Mouse (Mus musculus) stomach, embryonic 16.5 days (tissue): ENCODE data around the gene Nsun4. TPM values are rescaled to one million over a fixed set of nuclear protein-coding genes. Genes with fewer than 3 reads are reported as not detected.

Experiments
- ATAC-seq: fragments of 200-750 bp; cut with Nextera tagmentation; 2 replicates; pipeline ENCODE4 v1.8.0; 2017; ENCODE audit warnings: moderate number of reproducible peaks, moderate TSS enrichment; ENCODE audit not compliant: insufficient read depth, low FRiP score
- H3K27ac ChIP-seq: fragments of 300-500 bp; sonication (generic); 2 replicates; pipeline ENCODE4 v1.5.1; 2014; ENCODE audit warnings: low read length
- H3K27me3 ChIP-seq: fragments of 300-500 bp; sonication (generic); 2 replicates; pipeline ENCODE4 v1.6.1; 2014; ENCODE audit warnings: low read length, control low read depth, mixed read lengths; ENCODE audit not compliant: control insufficient read depth, insufficient read depth
- H3K36me3 ChIP-seq: fragments of 300-500 bp; sonication (generic); 2 replicates; pipeline ENCODE4 v1.6.1; 2014; ENCODE audit warnings: low read length; ENCODE audit not compliant: control insufficient read depth, insufficient read depth
- H3K4me1 ChIP-seq: fragments of 300-500 bp; sonication (generic); 2 replicates; pipeline ENCODE4 v1.6.1; 2014; ENCODE audit warnings: low read length, control low read depth, mixed read lengths; ENCODE audit not compliant: control insufficient read depth, insufficient read depth
- H3K4me2 ChIP-seq: fragments of 300-500 bp; sonication (generic); 2 replicates; pipeline ENCODE4 v1.6.1; 2014; ENCODE audit warnings: low read depth, low read length, mixed read lengths
- H3K4me3 ChIP-seq: fragments of 300-500 bp; sonication (generic); replicated peaks from 2 replicates; pipeline ENCODE4 v1.5.1; 2014; ENCODE audit warnings: mild to moderate bottlenecking, low read length
- H3K9ac ChIP-seq: fragments of 300-500 bp; sonication (generic); 2 replicates; pipeline ENCODE4 v1.6.1; 2014; ENCODE audit warnings: low read length
- H3K9me3 ChIP-seq: fragments of 300-500 bp; sonication (generic); replicated peaks from 2 replicates; pipeline ENCODE4 v1.6.1; 2016; ENCODE audit warnings: low read length, control low read depth; ENCODE audit not compliant: control insufficient read depth
- WGBS: fragments of 180-500 bp; shearing (Covaris S2); extraction: QIAGEN DNeasy Blood & Tissue Kit; methylation state at CpG from one replicate; pipeline ENCODE4 v1.1.7; 2014; 5-methylcytosine and 5-hydroxymethylcytosine counted together
- polyA plus RNA-seq: library from polyadenylated mRNA; unstranded; fragments of >200 nt; fragmentation: Nextera tagmentation; extraction: Ambion mirVana; gene quantifications from 2 replicates; pipeline ENCODE4 v1.2.1, GENCODE M21; 2015

Gene Nsun4
- polyA plus RNA-seq, 1 experiment from 2014 or later = 18.5 TPM

DNA sequence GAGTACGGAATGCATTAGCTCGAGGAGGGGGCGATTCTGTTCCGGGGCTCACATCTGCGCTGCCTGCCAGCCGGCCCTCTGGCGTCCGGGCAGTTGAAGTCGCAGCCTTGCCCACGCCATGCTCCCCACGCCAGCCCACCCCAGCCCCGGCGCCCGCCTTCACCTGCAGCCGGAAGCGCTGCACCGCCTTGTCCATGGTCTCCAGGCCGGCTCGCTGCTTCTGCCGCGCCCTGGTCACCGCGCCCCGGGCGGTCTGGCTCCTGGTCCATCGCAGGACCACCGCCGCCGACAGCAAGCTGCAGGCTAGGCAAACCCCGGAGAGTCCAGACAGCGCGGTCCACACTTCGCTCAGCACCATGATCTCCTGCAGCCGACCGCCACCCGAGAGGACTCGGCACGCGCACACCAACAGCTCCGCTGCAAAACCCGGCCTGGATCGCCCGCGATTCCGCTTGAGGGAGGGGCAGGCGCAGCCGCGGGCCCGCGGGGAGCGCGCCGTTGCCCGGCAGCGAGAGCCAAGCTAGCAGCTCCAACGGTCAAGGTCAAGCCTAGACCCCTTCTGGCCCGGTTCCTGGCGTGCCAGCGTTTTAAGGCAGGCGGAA lies 36.3 kb downstream of the Nsun4 start:
- H3K4me3 ChIP-seq = peak overlapping the region; percentile 70
- H3K36me3 ChIP-seq = no peaks in the 10 kb centered on the region
- peaks cover 30% of the 10 kb centered on the region for H3K27me3 ChIP-seq
- under 1% methylated on average over 60 of the region's 60 CpGs for WGBS
- H3K4me2 ChIP-seq = peak overlapping the region; percentile 97
- peak; percentile 78 for ATAC-seq
- no peaks in the 10 kb centered on the region for H3K9me3 ChIP-seq
- H3K4me1 ChIP-seq = 0 out of 2 replicates have a peak, but pooled peaks cover 2% of the 10 kb centered on the region
- peak overlapping the region; percentile 49; the same call in 1 of the 2 replicates for H3K27ac ChIP-seq
- peak overlapping the region; percentile 77 for H3K9ac ChIP-seq

GRCm38 (mm10) chr4:116016862-116017299 lies 36.8 kb downstream of the Nsun4 start:
- Histone ChIP-seq H3K4me3 (peak overlapping the region; percentile 70), H3K9ac (peak overlapping the region; percentile 77), H3K27ac (no peak overlapping the region), H3K36me3 (no peaks in the 10 kb centered on the region), H3K4me1 (0 out of 2 replicates have a peak, but pooled peaks cover 2% of the 10 kb centered on the region), H3K27me3 (peaks cover 28% of the 10 kb centered on the region), H3K4me2 (peak overlapping the region; percentile 97), H3K9me3 (no peaks in the 10 kb centered on the region)
- no peak for ATAC-seq
- WGBS = 9% methylated on average over 16 of the region's 16 CpGs

GRCm38 (mm10) chr4:116016396-116016795 lies 37.3 kb downstream of the Nsun4 start:
- peak overlapping the region; percentile 97 for H3K4me2 ChIP-seq
- H3K9me3 ChIP-seq = no peaks in the 10 kb centered on the region
- H3K9ac ChIP-seq = no peak overlapping the region
- H3K4me1 ChIP-seq = 0 out of 2 replicates have a peak, but pooled peaks cover 2% of the 10 kb centered on the region
- peak overlapping the region; percentile 70 for H3K4me3 ChIP-seq
- WGBS = 53% methylated on average over 3 of the region's 3 CpGs
- peaks cover 28% of the 10 kb centered on the region for H3K27me3 ChIP-seq
- ATAC-seq = no peak
- no peaks in the 10 kb centered on the region for H3K36me3 ChIP-seq
- no peak overlapping the region for H3K27ac ChIP-seq

DNA sequence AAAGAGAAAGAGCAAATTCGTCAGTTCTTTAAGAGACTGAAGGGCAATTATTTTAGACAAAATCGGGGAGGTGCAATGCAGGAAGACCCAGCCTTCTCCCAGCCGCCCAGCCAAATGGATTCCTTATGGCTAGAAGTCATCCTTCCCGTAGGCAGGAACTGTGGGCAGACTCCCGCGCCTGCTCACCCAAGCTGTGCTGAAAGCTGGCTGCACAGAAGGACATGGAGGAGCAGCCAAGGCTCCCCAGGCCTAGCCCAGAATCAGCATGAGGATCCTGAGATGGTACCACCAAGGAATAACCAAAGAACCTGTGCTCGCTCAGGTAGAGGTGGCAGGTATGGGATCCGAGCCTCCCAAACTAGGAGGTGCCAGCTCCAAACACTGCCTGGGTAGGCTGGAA lies 37.7 kb downstream of the Nsun4 start:
- Histone ChIP-seq H3K27me3 (peaks cover 28% of the 10 kb centered on the region), H3K4me2 (no peak overlapping the region), H3K4me3 (no peak overlapping the region), H3K36me3 (no peaks in the 10 kb centered on the region), H3K4me1 (0 out of 2 replicates have a peak, but pooled peaks cover 2% of the 10 kb centered on the region), H3K27ac (no peak overlapping the region), H3K9me3 (no peaks in the 10 kb centered on the region), H3K9ac (no peak overlapping the region)
- 69% methylated on average over 8 of the region's 8 CpGs for WGBS
- no peak for ATAC-seq

DNA sequence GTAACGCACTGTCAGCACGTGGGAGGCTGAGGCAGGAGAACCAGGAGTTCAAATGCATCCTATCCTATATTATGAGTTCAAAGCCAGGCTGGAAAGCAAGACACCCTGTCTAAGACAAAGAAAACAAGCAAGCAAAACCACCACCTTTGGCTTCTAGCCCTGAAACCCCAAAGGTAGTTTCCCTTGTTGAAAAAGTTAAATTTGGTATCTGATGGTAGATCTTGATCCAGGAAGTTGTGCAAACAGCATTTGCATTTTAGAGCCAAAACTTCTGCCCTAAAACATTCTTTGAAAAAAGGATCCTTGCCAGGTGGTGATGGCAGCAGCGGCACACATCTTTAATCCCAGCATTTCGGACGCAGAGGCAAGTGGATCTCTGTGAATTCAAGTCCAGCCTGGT lies 38.2 kb downstream of the Nsun4 start:
- Histone ChIP-seq H3K27me3 (peaks cover 28% of the 10 kb centered on the region), H3K4me3 (no peak overlapping the region), H3K4me1 (0 out of 2 replicates have a peak, but pooled peaks cover 2% of the 10 kb centered on the region), H3K9ac (no peak overlapping the region), H3K4me2 (no peak overlapping the region), H3K27ac (no peak overlapping the region), H3K36me3 (no peaks in the 10 kb centered on the region), H3K9me3 (no peaks in the 10 kb centered on the region)
- no peak for ATAC-seq
- WGBS = 79% methylated on average over 5 of the region's 5 CpGs

DNA sequence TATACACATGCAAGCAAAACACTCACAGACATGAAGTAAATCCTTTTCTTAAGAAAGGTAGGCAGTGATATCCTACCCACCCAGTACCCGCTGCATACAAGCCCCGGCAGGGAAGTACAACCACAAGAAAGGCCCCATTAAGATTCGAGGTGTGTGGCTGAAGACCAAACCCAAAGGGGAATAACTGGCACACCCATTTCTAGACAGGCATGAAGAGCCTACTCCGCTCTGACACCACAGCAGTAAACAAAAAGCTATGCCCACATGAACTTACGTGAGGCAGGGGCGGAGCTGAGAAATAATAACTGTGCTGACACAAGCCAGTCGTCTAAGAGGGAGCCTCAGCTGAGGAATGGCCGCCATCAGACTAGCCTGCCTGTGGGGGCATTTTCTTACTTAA lies 43.5 kb downstream of the Nsun4 start:
- Histone ChIP-seq H3K9me3 (no peaks in the 10 kb centered on the region), H3K4me2 (no peak overlapping the region), H3K4me3 (no peak overlapping the region), H3K36me3 (no peaks in the 10 kb centered on the region), H3K27me3 (peaks cover 5% of the 10 kb centered on the region; the same call in 1 of the 2 replicates), H3K9ac (no peak overlapping the region), H3K27ac (no peak overlapping the region), H3K4me1 (no peaks in the 10 kb centered on the region)
- no peak for ATAC-seq
- WGBS = 68% methylated on average over 8 of the region's 8 CpGs

DNA sequence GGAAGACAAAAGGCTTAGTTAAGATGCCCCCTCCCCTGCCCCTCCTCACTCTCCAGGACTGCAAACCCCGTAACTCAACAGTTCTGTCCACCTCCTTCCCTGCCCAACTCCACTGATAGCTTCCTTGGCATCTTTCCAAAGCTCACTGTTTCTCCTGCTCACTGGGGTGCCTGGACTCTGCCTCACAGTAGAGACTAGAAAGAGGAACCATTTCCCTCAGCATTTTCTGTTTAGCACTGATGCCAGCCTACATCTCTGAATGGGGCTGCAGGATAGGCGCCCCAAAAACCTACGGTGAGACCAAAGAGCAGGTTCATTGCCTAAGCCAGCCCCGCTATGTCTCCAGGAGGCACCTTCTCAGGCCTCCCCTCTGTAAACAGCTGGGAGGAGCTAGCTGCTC lies 52.5 kb downstream of the Nsun4 start:
- no peak overlapping the region for H3K9ac ChIP-seq
- no peaks in the 10 kb centered on the region for H3K9me3 ChIP-seq
- H3K4me3 ChIP-seq = no peak overlapping the region
- ATAC-seq = no peak
- no peak overlapping the region for H3K4me2 ChIP-seq
- WGBS = 67% methylated on average over 4 of the region's 4 CpGs
- H3K36me3 ChIP-seq = no peaks in the 10 kb centered on the region
- H3K4me1 ChIP-seq = no peaks in the 10 kb centered on the region
- no peaks in the 10 kb centered on the region for H3K27me3 ChIP-seq
- no peak overlapping the region for H3K27ac ChIP-seq

DNA sequence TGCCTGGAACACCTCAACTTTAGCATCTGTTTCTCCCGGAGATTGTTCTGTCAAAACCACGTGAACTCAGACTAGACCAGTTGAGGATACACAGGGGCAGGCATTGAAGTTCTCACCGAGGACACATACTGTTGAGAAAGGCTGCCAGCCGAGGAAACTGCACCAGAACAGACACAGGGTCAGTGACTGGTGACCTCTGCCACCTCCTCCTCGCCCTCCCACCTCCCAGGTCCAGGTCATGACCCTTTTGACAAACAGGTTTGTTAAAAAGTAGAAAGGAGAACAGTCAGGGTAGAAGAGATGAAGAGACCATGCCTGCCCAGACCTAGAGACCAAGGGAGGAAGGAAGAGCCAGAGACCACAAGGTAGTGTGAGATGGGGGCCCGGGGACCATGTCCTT lies 53.0 kb downstream of the Nsun4 start:
- H3K27me3 ChIP-seq = no peaks in the 10 kb centered on the region
- no peak overlapping the region for H3K27ac ChIP-seq
- H3K4me1 ChIP-seq = no peaks in the 10 kb centered on the region
- no peaks in the 10 kb centered on the region for H3K36me3 ChIP-seq
- ATAC-seq = no peak
- no peak overlapping the region for H3K4me2 ChIP-seq
- 41% methylated on average over 6 of the region's 6 CpGs for WGBS
- H3K9me3 ChIP-seq = no peaks in the 10 kb centered on the region
- no peak overlapping the region for H3K4me3 ChIP-seq
- no peak overlapping the region for H3K9ac ChIP-seq

DNA sequence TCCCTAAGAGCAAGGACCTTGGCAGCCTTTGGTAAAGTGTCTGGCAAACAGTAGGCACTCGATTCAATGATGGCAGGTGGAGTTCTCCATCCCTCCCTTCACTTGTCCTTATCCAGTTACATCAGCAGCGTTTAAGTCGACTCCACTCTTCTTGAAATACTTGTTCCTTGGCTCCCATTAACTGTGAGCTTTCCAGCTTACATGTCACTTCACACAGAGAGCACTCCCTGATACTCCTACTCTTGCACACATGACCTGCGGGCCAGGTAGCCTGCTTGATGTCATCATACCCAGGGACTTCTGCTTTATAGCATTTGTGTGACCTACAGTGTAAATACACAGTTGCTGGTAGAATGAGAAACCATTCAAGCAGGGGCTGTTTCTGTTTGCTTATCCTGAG lies 56.9 kb downstream of the Nsun4 start:
- Histone ChIP-seq H3K9ac (no peak overlapping the region), H3K4me3 (no peak overlapping the region), H3K4me1 (no peaks in the 10 kb centered on the region), H3K27me3 (no peaks in the 10 kb centered on the region), H3K36me3 (no peaks in the 10 kb centered on the region), H3K27ac (no peak overlapping the region), H3K9me3 (no peaks in the 10 kb centered on the region; the same call in 1 of the 2 replicates), H3K4me2 (no peak overlapping the region)
- 53% methylated on average over 4 of the region's 4 CpGs for WGBS
- no peak for ATAC-seq
